Mouse (Mus musculus): Measurements from ENCODE around the gene Irs3. TPM values are rescaled to one million over a fixed set of nuclear protein-coding genes. Genes with fewer than 3 reads are reported as not detected.

Gene Irs3
- 1 to 10 TPM; 4.8 to 6.2 TPM for total RNA-seq (2021)
- long read RNA-seq, experiment 1, partial matches to known transcripts = 0 of 8 reads
- long read RNA-seq, experiment 1, other reads (novel, unspliced or antisense) = 4 of 8 reads
- long read RNA-seq, experiment 2, partial matches to known transcripts = 0 of 4 reads
- long read RNA-seq, experiment 2, other reads (novel, unspliced or antisense) = 2 of 4 reads

DNA sequence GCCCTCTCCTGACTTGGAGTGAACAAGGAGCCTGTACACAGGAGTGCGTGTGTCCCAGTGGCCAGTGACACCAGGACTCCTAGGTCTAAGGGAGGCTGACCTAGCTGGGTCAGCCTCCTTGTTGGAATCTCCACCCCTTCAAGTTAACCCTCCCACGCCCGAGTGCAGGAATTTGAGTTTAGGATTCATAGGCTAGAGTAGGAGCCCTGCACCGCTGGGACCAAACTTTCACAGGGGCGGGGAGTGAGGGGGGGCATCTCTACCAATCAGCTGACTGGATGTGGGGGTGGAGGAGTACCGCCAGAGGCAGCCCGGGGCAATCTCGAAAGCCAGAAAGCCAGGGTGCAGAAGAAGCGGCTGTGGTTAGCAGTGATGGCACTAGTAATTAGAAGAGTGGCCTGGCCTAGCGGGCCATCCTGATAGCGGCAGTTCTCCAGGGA, at the start of gene Irs3:
Gene Irs3, minus strand, starts transcription at position 63 of the 440 bp plus-strand sequence.
- peak in 1 of 2 experiments; percentile 47 for DNase-seq

DNA sequence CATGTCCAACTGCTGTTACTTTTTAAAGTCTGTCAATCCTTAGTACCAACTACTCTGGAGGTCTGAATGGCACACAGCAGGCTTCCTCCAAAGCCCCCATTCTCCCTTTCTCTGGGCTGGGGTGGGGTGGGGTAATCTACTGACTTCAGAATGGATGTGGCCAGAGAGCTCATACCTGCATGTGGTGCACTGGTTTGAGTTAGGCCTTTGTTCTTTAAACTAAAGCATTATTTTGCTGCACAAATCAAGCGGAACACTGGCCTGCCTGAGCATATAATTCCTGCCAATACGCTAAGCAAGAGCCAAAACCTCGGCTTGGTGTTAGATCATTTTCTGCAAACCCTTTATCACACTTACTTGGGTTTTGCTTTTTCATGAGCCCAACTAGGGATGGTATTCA, 49.3 kb upstream of the Irs3 start:
- no peak for DNase-seq

DNA sequence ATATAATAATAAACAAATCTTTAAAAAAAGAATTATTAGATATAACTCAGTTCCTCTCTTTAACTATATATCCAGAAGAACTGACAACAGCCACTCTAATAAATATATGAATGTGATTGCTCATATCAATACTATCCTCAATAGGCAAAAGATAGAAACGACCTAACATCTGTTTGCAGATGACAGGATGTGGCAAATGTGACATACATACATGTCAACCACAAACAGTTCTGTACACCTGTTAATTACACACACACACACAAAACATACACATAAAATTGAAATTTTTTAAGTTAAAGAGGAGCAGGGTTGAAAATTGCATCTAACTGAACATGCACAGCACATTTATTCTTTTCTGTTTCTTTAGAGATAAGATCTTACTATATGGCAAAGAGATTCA, 46.4 kb upstream of the Irs3 start:
- no peak for DNase-seq

DNA sequence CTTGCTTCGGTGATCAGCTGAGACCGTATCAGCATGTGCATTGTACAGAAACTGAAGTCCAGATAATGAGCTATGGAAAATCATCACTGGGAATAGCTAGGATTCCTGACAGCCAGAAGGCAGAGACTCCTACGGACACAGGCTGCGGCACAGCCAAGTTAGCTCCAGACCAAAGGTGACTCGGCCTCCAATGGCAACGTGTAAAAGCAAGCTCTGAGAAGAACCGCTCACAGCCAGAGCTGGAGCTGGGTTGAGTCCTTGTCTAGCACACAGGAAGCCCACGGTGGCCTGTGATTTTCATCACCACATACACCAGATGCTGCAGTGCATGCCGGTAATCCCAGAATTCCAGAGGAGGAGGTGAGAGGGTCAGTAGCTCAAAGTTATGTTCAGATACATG, 45.0 kb upstream of the Irs3 start:
- no peak for DNase-seq

DNA sequence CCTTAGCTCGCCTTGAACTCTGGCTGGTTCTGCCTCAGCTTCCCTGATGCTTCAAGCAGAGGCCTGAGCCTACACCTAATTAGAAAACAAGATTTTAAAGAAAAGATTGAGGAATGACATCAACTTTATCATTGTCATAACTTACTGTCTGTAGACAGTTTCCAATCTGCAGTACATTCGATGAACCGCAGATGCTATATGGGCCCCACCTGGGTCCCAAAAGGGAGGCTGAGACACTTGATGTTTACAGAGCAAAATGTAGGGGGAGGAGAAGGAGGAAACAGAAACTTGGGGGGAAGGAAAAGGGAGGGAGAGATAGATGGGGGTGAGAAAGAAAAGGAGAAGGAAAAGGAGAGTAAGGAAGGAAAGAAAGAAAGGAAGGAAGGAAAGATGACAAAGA, 44.5 kb upstream of the Irs3 start:
- DNase-seq = no peak

DNA sequence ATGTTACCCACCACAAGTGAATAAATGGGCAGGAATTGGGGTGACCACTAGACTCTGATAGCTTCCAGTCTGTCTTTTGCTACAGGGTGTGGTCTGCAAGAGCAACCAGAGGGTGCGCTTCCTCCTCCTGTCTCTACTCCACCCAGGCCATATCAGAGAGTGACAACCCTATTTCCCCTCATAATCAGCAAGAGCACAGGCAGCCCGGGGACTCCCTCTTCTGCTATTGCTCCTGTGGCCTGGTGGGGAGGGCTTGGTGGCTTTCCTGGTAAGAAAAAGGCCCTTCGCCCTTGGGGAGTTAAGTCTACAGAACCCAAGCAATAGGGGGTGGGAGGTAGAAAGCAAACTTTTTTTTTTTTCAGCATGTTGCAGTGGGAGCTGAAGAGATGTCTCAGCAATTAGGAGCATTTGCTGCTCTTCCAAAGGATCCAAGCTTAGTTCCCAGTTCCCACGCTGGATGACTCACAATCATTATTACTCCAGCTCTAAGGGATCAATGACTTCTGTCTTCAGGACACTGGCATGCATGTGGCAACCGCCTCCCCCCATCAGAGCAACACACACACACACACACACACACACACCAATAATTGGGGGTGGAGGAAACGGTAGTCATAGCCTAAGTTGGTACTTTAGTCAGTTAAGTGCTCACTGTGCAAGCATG, 40.7 kb upstream of the Irs3 start:
- no peak for DNase-seq

DNA sequence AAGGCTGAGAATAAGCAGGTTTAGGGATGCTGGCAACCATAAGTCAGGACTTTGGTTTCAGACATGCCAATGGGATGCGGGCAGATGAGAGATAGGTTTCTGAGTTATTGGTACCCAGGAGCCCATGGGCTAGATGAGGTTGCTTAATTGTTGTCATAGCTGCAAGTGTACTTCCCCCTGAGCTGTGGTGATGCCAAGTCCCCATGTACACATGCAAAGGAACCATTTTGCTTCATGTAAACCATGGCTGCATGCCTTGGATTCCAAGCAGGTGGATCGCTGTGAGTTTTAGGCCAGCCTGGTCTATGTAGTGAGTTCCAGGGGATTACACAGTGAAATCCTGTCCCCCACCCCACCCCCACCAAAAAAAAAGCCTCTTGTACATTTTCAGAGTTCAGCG, 40.1 kb upstream of the Irs3 start:
- no peak for DNase-seq

DNA sequence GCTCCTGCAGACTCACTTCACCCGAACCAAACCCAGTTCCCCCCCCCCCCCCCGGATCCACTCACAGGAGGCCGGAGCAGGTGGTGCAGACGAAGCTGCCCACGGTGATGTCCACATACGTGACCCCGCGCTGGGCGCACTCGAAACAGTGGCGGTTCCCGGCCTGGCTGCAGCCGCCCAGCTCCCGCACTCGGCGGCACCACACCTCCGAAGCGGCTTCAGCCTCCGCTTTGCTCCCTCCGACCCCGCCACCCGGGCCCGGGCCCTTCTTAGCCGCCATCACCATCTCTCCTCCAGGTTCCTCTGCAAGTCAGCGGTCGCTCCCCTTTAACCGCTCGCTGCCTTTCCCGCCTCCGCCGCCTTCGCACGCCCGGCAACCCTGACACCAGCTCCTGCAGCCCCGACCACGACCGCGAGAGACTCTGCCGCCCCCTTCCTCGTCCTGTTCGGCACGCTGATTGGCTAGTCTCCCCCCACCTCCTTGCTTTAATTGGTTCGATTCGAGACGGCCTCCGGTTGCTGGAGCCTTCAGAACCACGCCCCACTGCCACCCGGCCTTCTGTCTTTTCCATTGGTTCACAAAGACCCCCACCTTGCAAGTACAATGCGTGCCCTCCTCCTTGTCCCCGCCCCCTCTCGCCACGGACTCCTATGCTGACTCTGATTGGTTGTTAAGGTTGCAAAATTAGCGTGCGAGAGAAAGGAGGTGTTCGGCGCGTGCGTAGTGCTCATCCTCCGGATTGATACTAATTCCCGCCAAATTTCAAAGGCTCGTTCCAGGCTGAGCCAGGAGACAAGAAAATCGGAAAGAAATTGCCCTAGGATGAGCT, 39.0 kb upstream of the Irs3 start, which contains the start of gene Agfg2:
Gene Agfg2, minus strand, starts transcription at position 433 of the 830 bp plus-strand sequence.
- DNase-seq = peak; percentile 99

DNA sequence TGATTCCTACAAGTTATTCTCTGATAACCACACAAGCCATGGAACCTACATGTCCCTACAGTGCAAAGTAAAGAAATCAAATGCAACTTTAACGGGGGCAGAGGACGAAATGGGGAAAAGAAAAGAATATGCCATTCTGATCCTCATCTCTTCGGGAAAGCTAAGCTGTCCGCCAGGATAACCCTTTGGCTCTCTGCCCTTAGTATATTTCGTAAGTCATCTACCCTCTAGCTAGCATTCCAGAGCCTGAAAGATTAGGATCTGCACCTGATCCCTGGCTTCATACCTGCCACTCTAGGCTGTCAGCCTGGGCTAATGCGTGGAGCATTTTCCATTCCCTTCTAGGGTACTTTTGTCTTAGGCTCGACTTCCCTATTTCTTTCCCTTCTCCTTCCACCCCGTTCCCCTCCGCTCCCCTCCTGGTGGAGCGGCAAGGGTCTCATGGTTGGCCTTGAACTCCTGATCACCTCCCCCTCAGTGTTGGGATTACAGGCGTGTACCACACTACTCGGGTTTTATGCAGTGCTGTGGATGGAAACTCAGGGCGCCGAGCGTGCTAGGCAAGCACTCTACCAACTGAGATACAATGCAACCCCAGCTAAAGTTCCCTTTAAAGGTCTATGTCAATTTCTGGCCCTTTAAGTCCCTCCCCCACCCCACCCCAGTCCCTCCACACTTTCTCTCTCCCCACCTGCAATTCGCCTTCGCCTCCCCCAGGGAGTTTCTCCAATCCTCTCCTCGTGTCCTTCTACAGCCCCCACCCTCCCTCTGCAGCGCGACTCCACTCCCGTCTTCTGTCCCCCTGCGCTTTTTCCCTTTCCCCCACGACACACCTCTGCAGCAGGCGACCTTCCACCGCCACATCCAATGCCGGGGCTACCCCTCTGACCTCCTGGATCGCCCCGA, 38.1 kb upstream of the Irs3 start:
- DNase-seq = peak in 1 of 2 experiments; percentile 36

DNA sequence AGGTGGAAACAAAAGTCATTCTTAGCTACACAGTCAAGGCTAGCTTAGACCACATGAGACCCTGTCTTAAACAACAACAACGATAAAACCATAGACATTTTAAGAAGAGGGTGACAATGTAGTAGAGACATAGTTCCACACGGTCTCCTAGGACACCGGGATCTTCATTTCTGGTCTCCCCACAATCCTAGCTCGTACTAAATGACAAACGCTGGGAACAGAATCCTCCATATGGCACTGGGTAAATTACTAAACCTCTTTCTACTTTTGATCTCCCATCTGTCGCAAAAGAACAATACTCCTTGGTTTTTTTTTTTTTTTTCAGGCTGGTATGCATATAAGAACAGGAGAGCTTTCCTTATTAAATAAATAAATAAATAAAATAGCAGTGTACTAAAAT, 37.0 kb upstream of the Irs3 start:
- DNase-seq = no peak

DNA sequence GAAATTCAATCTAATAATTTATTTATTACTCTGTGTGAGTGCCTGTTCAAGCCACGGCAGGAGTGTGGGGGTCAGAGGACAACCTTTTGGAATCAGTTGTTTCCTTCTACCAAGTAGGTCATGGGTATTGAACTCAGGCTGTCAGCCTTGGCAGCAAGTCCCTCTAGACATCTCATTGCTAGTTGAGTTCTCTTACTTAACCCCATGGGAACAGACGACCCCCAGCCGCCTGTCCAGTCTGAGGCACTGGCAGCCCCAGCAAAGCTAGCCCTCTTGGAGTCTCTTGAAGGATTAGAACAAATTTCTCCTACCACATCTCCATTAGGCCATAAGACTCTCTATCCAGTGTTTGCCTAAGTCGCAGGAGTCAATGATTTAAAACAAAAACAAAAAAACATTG, 34.2 kb upstream of the Irs3 start:
- no peak for DNase-seq

DNA sequence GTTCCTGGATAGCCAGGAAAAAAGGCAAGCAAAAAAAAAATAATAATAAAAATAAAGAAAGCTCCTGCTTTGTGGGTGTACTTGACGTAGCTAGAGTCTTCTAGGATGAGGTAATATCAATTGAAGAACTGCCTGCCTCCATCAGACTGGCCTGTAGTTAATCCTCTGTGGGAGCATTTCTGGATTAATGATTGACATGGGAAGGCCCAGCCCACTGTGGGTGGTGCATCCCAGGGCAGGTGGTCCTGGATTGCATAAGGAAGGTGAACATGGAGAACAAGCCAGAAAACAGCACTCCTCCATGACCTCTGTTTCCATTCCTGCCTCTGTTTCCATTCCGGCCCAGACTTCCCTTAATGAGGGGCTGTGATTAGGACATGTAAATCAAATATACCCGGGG, 33.2 kb upstream of the Irs3 start:
- DNase-seq = no peak

DNA sequence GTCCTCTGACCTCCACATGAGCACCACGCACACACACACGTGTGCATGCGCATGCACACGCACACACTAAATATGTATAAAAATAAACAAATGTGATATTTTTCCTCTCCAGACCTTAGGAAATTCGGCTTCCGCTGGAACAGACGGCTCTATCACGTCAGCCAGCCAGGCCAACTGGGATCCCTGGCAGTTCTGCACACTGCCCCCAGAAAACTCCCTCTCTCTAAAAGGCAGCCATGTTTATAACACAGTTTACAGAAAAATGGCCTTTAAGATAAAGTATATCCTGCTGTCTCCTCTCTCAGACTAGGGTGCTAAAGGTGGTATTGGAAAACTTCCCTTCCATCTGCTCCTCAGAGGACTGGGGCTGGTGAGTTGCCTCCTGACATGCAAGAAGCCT, 32.3 kb upstream of the Irs3 start:
- DNase-seq = no peak

DNA sequence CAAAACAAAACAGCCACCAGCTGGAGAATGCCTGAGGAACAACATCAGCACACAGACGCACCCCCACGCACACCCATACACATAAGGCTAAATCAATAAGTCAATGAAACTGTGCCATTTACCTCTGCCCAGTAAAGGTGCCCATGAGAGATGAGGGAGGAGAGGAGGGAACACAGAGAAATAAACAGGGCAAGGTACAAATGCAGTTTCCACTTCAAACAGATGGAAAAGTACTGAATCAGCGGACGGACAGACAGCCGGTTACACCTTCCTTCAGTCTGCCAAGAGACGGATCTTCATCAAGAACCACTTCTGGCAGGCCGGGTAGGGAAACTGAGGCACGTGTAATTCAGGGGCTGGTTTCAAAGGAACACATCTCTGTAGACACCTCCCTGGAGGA, 29.3 kb upstream of the Irs3 start:
- no peak for DNase-seq

DNA sequence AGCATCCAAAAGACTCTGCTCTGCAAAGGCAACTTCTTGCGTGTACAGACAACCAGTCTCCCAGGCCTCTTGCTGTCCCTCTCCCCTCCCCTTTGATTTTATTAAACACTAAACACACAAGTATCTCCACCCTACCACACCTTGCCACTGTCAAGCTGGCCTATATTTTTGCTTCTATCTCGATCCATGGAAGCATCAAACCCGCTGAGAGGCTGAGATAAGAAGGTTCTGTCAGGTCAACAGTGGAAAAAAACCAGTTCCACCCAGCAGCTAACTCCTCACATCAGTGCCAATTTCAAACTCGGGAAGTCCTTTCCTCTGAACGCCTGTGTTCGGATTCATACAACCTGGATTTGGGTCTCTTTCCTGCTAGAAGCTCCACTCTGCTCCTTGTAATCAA, 27.5 kb upstream of the Irs3 start:
- no peak for DNase-seq

DNA sequence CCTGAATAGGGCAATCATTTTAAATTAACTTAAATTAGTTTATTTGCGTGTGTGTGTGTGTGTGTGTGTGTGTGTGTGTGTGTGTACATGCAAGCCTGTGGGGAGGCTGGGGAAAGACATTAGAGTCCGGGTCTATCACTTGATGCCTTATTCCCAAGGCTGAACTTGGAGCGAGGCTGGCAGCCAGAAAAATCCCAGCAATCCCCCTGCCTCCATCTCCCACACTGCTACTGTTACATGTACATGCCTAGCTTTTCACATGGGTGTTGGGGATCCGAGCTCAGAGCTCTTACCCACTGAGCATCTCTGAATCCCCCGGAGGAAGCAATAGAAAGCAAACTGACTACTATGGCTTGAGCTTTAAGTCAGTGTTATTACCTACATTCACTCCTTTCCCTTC, 26.8 kb upstream of the Irs3 start:
- DNase-seq = no peak

DNA sequence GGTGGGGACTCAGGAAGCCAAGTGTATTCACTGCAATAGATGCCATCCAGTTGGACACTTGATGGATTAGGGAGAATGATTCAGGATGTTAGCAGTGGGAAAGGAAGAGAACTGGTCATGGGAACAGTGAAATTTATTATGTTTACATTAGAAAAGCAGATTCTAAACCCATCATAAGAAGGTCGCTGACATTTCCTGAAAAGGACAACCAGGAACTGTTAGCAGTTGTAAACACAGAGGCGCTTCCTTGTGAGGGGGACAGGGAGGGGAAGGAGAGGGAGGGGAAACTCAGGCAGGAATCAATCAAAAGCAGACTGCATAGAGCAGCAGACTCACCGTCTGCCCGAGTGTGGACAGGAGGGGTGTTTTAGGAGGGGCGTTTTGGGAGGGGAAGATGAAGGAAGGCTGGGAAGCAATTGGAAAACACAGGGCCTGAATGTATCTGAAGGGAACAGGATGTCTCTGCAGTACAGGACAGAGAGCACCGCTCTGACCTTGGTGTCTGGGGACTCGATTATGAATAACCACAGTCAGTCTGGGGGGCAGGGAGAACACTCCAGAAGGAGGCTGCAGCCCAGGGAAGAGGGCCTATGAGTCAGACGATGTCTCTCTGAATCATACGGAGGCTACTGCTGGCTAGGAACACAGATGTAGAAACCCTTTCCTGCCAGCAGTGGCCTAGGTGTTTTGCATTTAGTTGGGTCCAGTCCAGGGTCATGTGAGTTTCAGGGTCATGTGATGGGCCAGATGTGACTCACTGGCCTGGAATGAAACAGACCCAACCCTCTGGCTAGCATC, 26.1 kb upstream of the Irs3 start:
- DNase-seq = peak; percentile 90 to 91

DNA sequence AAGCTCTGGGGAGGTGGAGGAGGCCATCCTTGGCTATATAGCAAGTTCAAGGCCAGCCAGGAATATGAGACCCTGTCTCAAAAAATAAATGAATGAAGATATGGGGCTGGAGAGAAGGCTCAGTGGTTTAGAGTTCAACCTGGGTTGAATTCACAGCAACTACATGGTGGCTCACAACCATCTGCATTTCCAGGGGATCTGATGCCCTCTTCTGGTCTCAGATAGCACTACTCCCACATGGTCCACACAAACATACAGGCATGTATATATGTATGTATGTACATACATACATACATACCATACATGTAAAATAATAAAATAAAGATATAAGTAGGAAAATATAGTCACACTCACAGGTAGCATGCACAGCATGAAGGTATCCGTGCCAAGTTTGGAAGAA, 24.7 kb upstream of the Irs3 start:
- DNase-seq = no peak

DNA sequence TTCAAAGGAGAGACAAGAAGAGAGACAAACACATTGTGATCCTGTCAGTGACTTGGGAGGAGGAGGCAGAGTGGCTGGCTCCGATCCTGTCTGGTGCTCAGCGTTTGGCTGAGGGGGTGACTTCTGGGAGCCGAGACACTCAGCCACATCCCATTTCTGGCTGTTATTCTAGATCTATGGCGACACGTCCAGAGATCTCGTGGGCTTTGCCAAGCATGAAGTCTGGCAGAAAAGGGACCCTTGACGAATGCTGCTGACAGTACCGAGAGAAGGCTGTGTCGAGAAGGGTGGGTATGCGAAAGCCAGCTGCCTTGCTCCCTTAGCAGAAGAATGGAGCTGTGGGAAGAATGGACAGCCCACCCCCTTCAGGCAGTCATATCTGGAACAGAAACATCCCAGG, 23.5 kb upstream of the Irs3 start:
- DNase-seq = no peak

DNA sequence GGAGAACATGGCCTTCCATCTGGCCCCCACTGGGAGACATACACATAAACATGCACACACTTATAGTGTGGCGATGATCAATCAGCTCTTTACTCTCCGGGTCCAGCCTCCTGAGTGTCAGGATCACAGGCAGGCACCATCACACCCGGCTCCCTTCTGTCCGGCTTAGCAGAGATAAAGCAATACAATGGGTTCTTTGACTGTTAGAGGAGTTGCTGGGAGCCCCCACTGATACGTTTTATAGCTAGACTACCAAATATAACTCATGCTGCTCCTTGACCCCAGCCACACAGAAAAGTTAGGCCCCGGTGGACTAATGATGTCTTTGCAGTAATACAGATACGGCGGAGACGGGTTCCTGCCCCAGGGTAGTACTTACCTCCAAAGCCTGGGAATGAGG, 17.5 kb upstream of the Irs3 start:
- no peak for DNase-seq

DNA sequence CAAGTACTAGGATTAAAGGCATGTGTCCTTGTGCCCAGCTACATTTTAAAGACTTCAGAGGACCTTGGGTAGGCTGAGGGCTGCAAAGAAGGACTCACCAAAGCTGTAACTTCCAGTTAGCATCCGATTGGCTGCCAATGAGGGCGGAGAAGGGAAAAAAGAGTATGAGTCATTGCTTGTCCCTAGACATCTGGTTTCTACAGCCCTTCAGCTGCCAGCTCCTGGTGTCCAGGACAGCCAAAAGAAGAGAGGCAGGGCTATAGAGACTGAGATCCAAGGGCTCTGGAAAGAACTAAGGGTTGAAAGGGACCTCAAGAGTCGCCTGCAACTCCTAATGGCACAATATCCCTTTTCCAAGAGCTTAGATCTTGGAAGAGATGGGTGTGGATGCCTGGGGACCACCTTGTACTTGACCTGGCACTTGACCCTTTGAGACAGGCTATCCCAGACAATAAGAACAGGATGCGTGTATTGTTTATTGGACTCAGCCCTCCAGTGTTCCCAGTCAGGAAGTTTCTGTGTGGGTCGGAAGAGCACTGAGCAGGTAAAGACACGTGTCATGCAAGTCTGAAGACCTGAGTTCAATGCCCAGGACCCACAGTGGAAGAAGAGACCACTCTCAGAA, 14.7 kb upstream of the Irs3 start:
- peak; percentile 79 to 88 for DNase-seq
